Mouse (Mus musculus): ENCODE measurements around the gene Stk24. TPM values are rescaled to one million over a fixed set of nuclear protein-coding genes. Genes with fewer than 3 reads are reported as not detected.

Stk24 gene
- polyA plus RNA-seq, 1 experiment from 2014 or later, result 52.9 TPM

- H3K36me3 ChIP-seq, result no peaks in the 10 kb centered on the region
- peak overlapping the region; percentile 86 for H3K27ac ChIP-seq (ENCODE audit: poor library complexity, severe bottlenecking)
- ATAC-seq (ENCODE audit: insufficient number of reproducible peaks, low FRiP score), result peak; percentile 81
- no peaks in the 10 kb centered on the region for H3K27me3 ChIP-seq (replicated peaks)
- no peak overlapping the region for H3K4me3 ChIP-seq
- H3K9me3 ChIP-seq (replicated peaks), result no peaks in the 10 kb centered on the region
- peaks cover 90% of the 10 kb centered on the region for H3K4me1 ChIP-seq (replicated peaks)
- 15% methylated on average over 7 of the region's 7 CpGs for WGBS
- H3K9ac ChIP-seq, result peak overlapping the region; percentile 44; the same call in 1 of the 2 replicates
- H3K4me2 ChIP-seq, result peak overlapping the region; percentile 54
Measured at GRCm38 (mm10) chr14:121365390-121365789, 14.4 kb downstream of the Stk24 start.

DNA sequence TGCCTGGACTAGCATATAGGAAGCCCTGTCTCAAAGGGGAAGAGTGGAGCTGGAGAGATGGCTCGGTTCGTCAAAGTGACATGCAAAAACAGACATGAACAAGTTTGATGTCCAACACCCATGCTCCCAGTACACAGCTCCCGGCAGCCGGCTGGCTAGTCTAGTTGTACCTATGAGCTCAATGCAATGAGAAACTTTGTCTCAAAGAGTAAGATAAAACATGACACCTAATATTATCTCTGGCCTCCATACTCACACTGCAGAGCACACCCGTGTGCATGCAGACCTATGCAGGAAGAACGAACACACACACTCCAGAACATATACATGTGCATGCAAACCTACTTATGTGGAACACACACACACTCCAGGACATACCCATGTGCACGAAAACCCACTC lies 15.5 kb downstream of the Stk24 start:
- Histone ChIP-seq H3K27me3 (replicated peaks) (no peaks in the 10 kb centered on the region), H3K36me3 (no peaks in the 10 kb centered on the region), H3K9me3 (replicated peaks) (no peaks in the 10 kb centered on the region), H3K4me3 (no peak overlapping the region), H3K4me2 (no peak overlapping the region), H3K27ac (ENCODE audit: poor library complexity, severe bottlenecking) (no peak overlapping the region), H3K9ac (no peak overlapping the region), H3K4me1 (replicated peaks) (peaks cover 90% of the 10 kb centered on the region)
- ATAC-seq (ENCODE audit: insufficient number of reproducible peaks, low FRiP score), result no peak
- 88% methylated on average over 7 of the region's 7 CpGs for WGBS

- peak; percentile 20; the same call in 1 of the 2 replicates for ATAC-seq (ENCODE audit: insufficient number of reproducible peaks, low FRiP score)
- no peaks in the 10 kb centered on the region for H3K27me3 ChIP-seq (replicated peaks)
Measured at GRCm38 (mm10) chr14:121361319-121362114, 18.3 kb downstream of the Stk24 start.

DNA sequence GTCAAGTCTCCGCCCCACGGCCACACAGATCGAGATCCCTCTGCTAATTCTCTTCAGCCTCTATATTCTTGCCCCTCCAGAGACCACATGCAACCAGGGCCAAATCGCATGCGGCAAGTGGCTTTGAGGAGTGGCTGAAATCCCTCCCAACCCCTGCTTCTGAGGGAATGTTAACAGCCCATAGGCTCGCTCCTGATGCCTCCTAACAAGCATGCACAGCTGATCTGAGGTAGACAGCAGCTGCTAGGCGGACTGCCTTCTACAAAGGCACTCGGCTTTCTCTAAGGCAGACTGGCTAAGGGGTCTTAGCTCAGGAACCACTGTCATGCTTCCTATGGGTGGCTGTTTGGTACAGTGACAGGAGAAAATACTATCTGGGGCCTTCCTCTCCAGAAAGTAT lies 20.0 kb downstream of the Stk24 start:
- Histone ChIP-seq H3K9me3 (replicated peaks) (no peaks in the 10 kb centered on the region), H3K36me3 (no peaks in the 10 kb centered on the region), H3K4me3 (no peak overlapping the region), H3K9ac (no peak overlapping the region), H3K27ac (ENCODE audit: poor library complexity, severe bottlenecking) (0 out of 2 replicates have a peak overlapping the region, but pooled peaks have one; percentile 15), H3K4me1 (replicated peaks) (peaks cover 88% of the 10 kb centered on the region), H3K4me2 (no peak overlapping the region), H3K27me3 (replicated peaks) (no peaks in the 10 kb centered on the region)
- no peak for ATAC-seq (ENCODE audit: insufficient number of reproducible peaks, low FRiP score)
- 58% methylated on average over 8 of the region's 8 CpGs for WGBS

More at GRCm38 (mm10) chr14:121361319-121362114, 18.3 kb downstream of the Stk24 start:
- no peak overlapping the region for H3K9ac ChIP-seq
- 58% methylated on average over 17 of the region's 17 CpGs for WGBS
- H3K9me3 ChIP-seq (replicated peaks), result no peaks in the 10 kb centered on the region
- no peak overlapping the region for H3K4me3 ChIP-seq
- peaks cover 89% of the 10 kb centered on the region for H3K4me1 ChIP-seq (replicated peaks)
- peak overlapping the region; percentile 47; the same call in 1 of the 2 replicates for H3K27ac ChIP-seq (ENCODE audit: poor library complexity, severe bottlenecking)
- H3K36me3 ChIP-seq, result no peaks in the 10 kb centered on the region
- H3K4me2 ChIP-seq, result no peak overlapping the region

DNA sequence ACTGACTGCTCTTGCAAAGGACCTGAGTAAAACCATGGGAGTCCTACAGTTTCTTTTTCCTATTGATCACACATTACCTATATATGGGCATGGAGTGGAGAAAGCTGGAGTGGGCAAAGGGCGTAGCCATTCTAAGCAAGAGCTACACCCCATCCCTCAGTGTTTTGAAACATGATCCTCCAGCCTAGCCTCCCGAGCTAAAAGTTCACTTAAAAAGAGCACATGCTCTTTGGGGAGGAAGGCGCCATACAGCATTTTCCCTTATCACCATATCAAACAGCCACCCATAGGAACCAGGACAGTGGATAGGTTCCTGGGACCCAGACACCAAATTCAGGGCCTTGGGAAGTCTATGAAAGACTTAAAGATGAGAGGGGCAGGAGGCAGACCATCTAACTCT lies 20.8 kb downstream of the Stk24 start:
- H3K9ac ChIP-seq, result no peak overlapping the region
- H3K4me1 ChIP-seq (replicated peaks), result peaks cover 89% of the 10 kb centered on the region
- no peaks in the 10 kb centered on the region for H3K27me3 ChIP-seq (replicated peaks)
- H3K9me3 ChIP-seq (replicated peaks), result no peaks in the 10 kb centered on the region
- 37% methylated on average over 3 of the region's 3 CpGs for WGBS
- no peak for ATAC-seq (ENCODE audit: insufficient number of reproducible peaks, low FRiP score)
- H3K4me3 ChIP-seq, result no peak overlapping the region
- no peak overlapping the region for H3K27ac ChIP-seq (ENCODE audit: poor library complexity, severe bottlenecking)
- no peak overlapping the region for H3K4me2 ChIP-seq
- no peaks in the 10 kb centered on the region for H3K36me3 ChIP-seq

GRCm38 (mm10) chr14:121358327-121358726 lies 21.5 kb downstream of the Stk24 start:
- Histone ChIP-seq H3K9me3 (replicated peaks) (no peaks in the 10 kb centered on the region), H3K27me3 (replicated peaks) (no peaks in the 10 kb centered on the region), H3K36me3 (no peaks in the 10 kb centered on the region), H3K4me1 (replicated peaks) (peaks cover 95% of the 10 kb centered on the region), H3K27ac (ENCODE audit: poor library complexity, severe bottlenecking) (no peak overlapping the region), H3K4me2 (no peak overlapping the region), H3K4me3 (no peak overlapping the region), H3K9ac (no peak overlapping the region)
- ATAC-seq (ENCODE audit: insufficient number of reproducible peaks, low FRiP score), result no peak
- WGBS, result 70% methylated on average over 1 of the region's 1 CpGs

DNA sequence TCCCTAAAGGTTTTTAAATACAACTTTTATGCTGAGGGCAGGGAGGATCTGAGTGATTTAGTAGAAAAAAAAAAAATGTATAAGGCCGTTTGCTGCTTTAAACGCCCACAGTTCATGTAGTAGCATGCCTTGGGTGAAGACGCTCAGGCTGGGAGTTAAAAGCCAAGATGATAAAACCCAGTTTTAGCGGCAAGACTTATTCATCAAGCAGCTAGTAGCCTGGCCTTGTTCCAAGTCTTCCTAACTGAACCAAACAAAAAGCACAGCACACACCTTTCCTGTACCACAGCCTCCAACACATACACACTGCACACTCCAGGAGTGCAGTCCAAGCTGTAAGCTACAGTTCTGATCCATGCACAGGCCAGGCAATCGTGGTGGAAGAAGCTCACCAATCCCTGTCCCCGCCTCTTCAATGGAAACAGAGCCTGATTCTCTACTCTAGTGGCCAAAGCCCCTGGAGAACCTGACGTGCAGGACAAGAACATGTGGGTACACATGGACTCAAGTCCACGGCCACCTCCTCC lies 23.4 kb downstream of the Stk24 start:
- Histone ChIP-seq H3K9me3 (replicated peaks) (no peaks in the 10 kb centered on the region), H3K27ac (ENCODE audit: poor library complexity, severe bottlenecking) (peak overlapping the region; percentile 58), H3K27me3 (replicated peaks) (no peaks in the 10 kb centered on the region), H3K4me2 (peak overlapping the region; percentile 17; the same call in 1 of the 2 replicates), H3K9ac (0 out of 2 replicates have a peak overlapping the region, but pooled peaks have one; percentile 29), H3K36me3 (no peaks in the 10 kb centered on the region), H3K4me1 (replicated peaks) (peaks cover 95% of the 10 kb centered on the region), H3K4me3 (no peak overlapping the region)
- WGBS, result 41% methylated on average over 8 of the region's 8 CpGs
- peak; percentile 37; the same call in 1 of the 2 replicates for ATAC-seq (ENCODE audit: insufficient number of reproducible peaks, low FRiP score)

DNA sequence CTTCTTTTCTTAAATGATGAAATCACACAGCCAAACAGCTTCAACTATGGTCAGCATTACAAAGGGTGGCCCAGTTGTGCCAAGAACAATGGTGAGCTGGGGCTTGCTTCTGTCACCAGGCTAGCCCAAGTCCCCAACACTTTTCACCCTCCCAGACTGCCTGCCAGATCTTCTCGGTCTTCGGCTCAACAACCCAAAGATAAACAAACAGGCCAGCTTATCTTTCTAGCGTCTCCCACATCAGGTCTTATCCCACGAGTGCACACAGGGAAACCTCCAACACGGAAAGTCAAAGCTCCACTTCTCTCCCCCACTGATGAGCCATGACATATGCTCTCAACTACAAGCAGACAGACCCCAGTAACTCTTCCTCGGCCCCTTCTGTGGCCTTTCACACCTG lies 24.1 kb downstream of the Stk24 start:
- Histone ChIP-seq H3K27ac (ENCODE audit: poor library complexity, severe bottlenecking) (peak overlapping the region; percentile 40; the same call in 1 of the 2 replicates), H3K4me3 (no peak overlapping the region), H3K9me3 (replicated peaks) (no peaks in the 10 kb centered on the region), H3K4me2 (no peak overlapping the region), H3K36me3 (no peaks in the 10 kb centered on the region), H3K27me3 (replicated peaks) (no peaks in the 10 kb centered on the region), H3K9ac (no peak overlapping the region), H3K4me1 (replicated peaks) (peaks cover 93% of the 10 kb centered on the region)
- WGBS, result 14% methylated on average over 6 of the region's 6 CpGs
- ATAC-seq (ENCODE audit: insufficient number of reproducible peaks, low FRiP score), result peak; percentile 66

DNA sequence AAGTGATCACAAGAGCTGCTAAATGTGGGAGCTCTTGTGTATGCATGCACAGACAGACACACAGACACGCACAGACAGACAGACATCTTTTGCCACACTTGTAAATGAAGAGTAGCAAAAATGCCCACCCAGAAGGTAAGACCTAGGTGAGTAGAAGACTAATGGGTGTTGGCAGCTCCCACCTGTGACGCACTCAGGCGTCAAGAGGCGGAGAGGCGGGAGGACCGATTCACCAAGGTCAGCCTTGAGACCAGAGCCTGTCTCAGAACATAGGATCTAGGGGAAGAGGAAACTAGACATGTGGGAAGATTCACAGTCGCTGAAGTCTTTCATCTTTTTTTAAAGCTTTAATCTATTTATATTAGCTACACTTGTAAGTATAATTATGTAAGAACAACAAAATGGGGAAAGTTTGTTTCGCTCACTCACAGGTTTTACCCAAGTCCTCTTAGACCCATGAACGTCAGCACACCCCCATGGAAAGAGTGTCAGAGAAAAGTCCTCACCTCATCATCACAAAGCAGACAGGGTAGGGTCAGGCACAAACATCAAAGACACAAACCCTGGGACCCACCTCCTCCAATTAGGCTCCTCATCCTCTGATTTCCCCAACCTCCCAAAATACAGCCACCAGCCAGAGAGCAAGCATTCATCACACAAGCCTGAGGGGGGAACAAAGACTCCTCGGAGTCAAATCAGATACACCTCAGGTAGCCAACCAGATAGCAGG lies 26.0 kb downstream of the Stk24 start:
- H3K4me3 ChIP-seq, result no peak overlapping the region
- ATAC-seq (ENCODE audit: insufficient number of reproducible peaks, low FRiP score), result no peak
- 77% methylated on average over 10 of the region's 10 CpGs for WGBS
- H3K4me2 ChIP-seq, result no peak overlapping the region
- H3K4me1 ChIP-seq (replicated peaks), result peaks cover 88% of the 10 kb centered on the region
- H3K36me3 ChIP-seq, result no peaks in the 10 kb centered on the region
- 0 out of 2 replicates have a peak overlapping the region, but pooled peaks have one; percentile 13 for H3K27ac ChIP-seq (ENCODE audit: poor library complexity, severe bottlenecking)
- H3K27me3 ChIP-seq (replicated peaks), result no peaks in the 10 kb centered on the region
- H3K9me3 ChIP-seq (replicated peaks), result no peaks in the 10 kb centered on the region
- H3K9ac ChIP-seq, result no peak overlapping the region

DNA sequence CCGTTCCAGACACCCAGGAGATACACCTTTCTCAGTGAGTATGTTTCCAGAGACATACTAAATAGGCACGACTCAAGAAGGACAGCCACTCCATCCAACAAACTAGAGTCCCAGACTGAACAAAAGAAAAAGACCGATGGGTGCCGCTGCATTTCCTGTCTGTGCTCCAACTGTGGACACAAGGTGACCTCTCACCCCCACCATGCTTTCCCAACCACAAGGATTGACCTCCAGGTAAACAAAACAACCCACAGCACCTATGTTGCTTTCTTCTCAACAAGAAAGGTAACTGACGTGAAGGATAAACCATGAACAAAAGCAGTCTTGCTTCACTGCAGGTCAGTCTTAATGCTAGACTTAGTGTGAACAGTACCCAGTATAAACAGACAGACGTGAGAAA lies 27.1 kb downstream of the Stk24 start:
- no peaks in the 10 kb centered on the region for H3K9me3 ChIP-seq (replicated peaks)
- peaks cover 89% of the 10 kb centered on the region for H3K4me1 ChIP-seq (replicated peaks)
- H3K27ac ChIP-seq (ENCODE audit: poor library complexity, severe bottlenecking), result no peak overlapping the region
- WGBS, result 83% methylated on average over 6 of the region's 6 CpGs
- no peak overlapping the region for H3K4me2 ChIP-seq
- no peak for ATAC-seq (ENCODE audit: insufficient number of reproducible peaks, low FRiP score)
- H3K27me3 ChIP-seq (replicated peaks), result no peaks in the 10 kb centered on the region
- no peak overlapping the region for H3K4me3 ChIP-seq
- H3K36me3 ChIP-seq, result no peaks in the 10 kb centered on the region
- H3K9ac ChIP-seq, result no peak overlapping the region

GRCm38 (mm10) chr14:121351737-121352136 lies 28.1 kb downstream of the Stk24 start:
- H3K36me3 ChIP-seq, result no peaks in the 10 kb centered on the region
- no peak overlapping the region for H3K9ac ChIP-seq
- H3K4me1 ChIP-seq (replicated peaks), result peaks cover 89% of the 10 kb centered on the region
- WGBS, result 87% methylated on average over 4 of the region's 4 CpGs
- ATAC-seq (ENCODE audit: insufficient number of reproducible peaks, low FRiP score), result no peak
- H3K27me3 ChIP-seq (replicated peaks), result no peaks in the 10 kb centered on the region
- H3K9me3 ChIP-seq (replicated peaks), result no peaks in the 10 kb centered on the region
- H3K4me2 ChIP-seq, result no peak overlapping the region
- H3K27ac ChIP-seq (ENCODE audit: poor library complexity, severe bottlenecking), result no peak overlapping the region
- H3K4me3 ChIP-seq, result no peak overlapping the region

Data from heart, embryonic 12.5 days (tissue).